Mouse (Mus musculus): ENCODE results near the gene Barhl2.

DNA sequence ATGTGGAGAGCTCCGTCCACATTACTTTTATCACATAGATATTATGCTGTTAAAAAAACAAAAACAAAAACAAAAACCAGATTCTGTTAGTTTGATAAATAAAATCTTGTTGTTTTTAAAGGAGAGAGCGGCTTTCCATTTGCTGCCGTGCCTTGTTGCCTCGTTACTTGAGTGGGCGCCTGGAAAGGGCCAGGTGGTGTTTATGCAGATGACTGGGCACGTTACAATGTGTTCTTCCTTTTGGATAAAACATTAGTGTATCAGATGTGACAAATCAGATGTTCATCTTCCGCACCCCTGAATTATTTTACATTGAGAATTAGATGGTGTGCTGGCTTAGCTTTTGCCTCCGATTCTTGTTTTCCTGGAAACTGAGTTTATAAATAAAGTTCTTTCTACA is 37.1 kb downstream of the Barhl2 start:
- TF ChIP-seq EP300 (IDR thresholded peaks at IDR 0.05; ENCODE audit: insufficient read depth, low read depth, low read length) (no peak), POLR2A (IDR thresholded peaks at IDR 0.05; ENCODE audit: insufficient read depth, low read length) (no peak), CTCF (IDR thresholded peaks at IDR 0.05; ENCODE audit: low read depth, low read length) (no peak)
